Mouse (Mus musculus) intestine, embryonic 14.5 days (tissue): ENCODE data around the gene BC067074. TPM values are rescaled to one million over a fixed set of nuclear protein-coding genes. Genes with fewer than 3 reads are reported as not detected.
A peak's percentile ranks its signal among the peaks of the same experiment; 100 is the strongest.

ENCODE experiments used
- ATAC-seq: fragments of 200-750 bp; cut with Nextera tagmentation; replicated peaks from 2 replicates; pipeline ENCODE4 v1.8.0; 2017; ENCODE audit warnings: low read depth, moderate number of reproducible peaks, moderate TSS enrichment, moderate library complexity; ENCODE audit not compliant: low FRiP score, low TSS enrichment
- DNase-seq: peaks from one replicate; pipeline ENCODE4 v3.0.0-alpha.2; 2018; ENCODE audit warnings: low spot score
- H3K27ac ChIP-seq: fragments of 300-500 bp; sonication (generic); 2 replicates; pipeline ENCODE4 v1.5.1; 2014; ENCODE audit warnings: low read depth, mild to moderate bottlenecking, control low read depth
- H3K27me3 ChIP-seq: fragments of 300-500 bp; sonication (generic); replicated peaks from 2 replicates; pipeline ENCODE4 v1.6.1; 2014; ENCODE audit warnings: low read length, control low read depth; ENCODE audit not compliant: control insufficient read depth, insufficient read depth
- H3K36me3 ChIP-seq: fragments of 300-500 bp; sonication (generic); 2 replicates; pipeline ENCODE4 v1.6.1; 2014; ENCODE audit warnings: low read length, control low read depth; ENCODE audit not compliant: control insufficient read depth, insufficient read depth
- H3K4me1 ChIP-seq: fragments of 300-500 bp; sonication (generic); replicated peaks from 2 replicates; pipeline ENCODE4 v1.6.1; 2014; ENCODE audit warnings: low read length, control low read depth, mixed read lengths; ENCODE audit not compliant: control insufficient read depth, insufficient read depth
- H3K4me2 ChIP-seq: fragments of 300-500 bp; sonication (generic); 2 replicates; pipeline ENCODE4 v1.6.1; 2014; ENCODE audit warnings: low read length
- H3K4me3 ChIP-seq: fragments of 300-500 bp; sonication (generic); 2 replicates; pipeline ENCODE4 v1.5.1; 2014; ENCODE audit warnings: low read depth, low read length, control low read depth, mixed read lengths
- H3K9ac ChIP-seq: fragments of 300-500 bp; sonication (generic); 2 replicates; pipeline ENCODE4 v1.6.1; 2014; ENCODE audit warnings: mild to moderate bottlenecking, low read length
- H3K9me3 ChIP-seq: fragments of 300-500 bp; sonication (generic); 2 replicates; pipeline ENCODE4 v1.6.1; 2016; ENCODE audit warnings: low read length, control low read depth; ENCODE audit not compliant: control insufficient read depth
- WGBS: fragments of 180-500 bp; shearing (Covaris S2); extraction: QIAGEN DNeasy Blood & Tissue Kit; methylation state at CpG from one replicate; pipeline ENCODE4 v1.1.7; 2014; 5-methylcytosine and 5-hydroxymethylcytosine counted together
- polyA plus RNA-seq: library from polyadenylated mRNA; unstranded; fragments of >200 nt; fragmentation: Nextera tagmentation; extraction: Ambion mirVana; gene quantifications from 2 replicates; pipeline ENCODE4 v1.2.1, GENCODE M21; 2014

The BC067074 gene
- polyA plus RNA-seq, 1 experiment from 2014 or later, result 4.2 TPM

GRCm38 (mm10) chr13:113417757-113418483 lies 125.0 kb downstream of the BC067074 start:
- Histone ChIP-seq H3K36me3 (no peaks in the 10 kb centered on the region), H3K4me1 (peaks cover 15% of the 10 kb centered on the region), H3K9ac (no peak overlapping the region), H3K4me2 (no peak overlapping the region), H3K27me3 (no peaks in the 10 kb centered on the region), H3K9me3 (no peaks in the 10 kb centered on the region), H3K27ac (peak overlapping the region; percentile 54; the same call in 1 of the 2 replicates), H3K4me3 (no peak overlapping the region)
- DNase-seq, result peak; percentile 56
- ATAC-seq, result peak; percentile 55; the same call in 1 of the 2 replicates
- 21% methylated on average over 9 of the region's 9 CpGs for WGBS

- Histone ChIP-seq H3K4me2 (no peak overlapping the region), H3K36me3 (no peaks in the 10 kb centered on the region), H3K4me3 (no peak overlapping the region), H3K27ac (peak overlapping the region; percentile 33; the same call in 1 of the 2 replicates), H3K4me1 (peaks cover 15% of the 10 kb centered on the region), H3K9me3 (no peaks in the 10 kb centered on the region), H3K27me3 (no peaks in the 10 kb centered on the region), H3K9ac (no peak overlapping the region)
- ATAC-seq (no peak), DNase-seq (no peak)
- 76% methylated on average over 3 of the region's 3 CpGs for WGBS
These were observed 125.7 kb downstream of the BC067074 start for GRCm38 (mm10) chr13:113418632-113419031.

- WGBS, result 64% methylated on average over 3 of the region's 3 CpGs
These were observed 128.5 kb downstream of the BC067074 start for GRCm38 (mm10) chr13:113421472-113421871.

GRCm38 (mm10) chr13:113423825-113424224 lies 130.9 kb downstream of the BC067074 start:
- Histone ChIP-seq H3K4me2 (no peak overlapping the region), H3K27me3 (no peaks in the 10 kb centered on the region), H3K27ac (no peak overlapping the region), H3K4me3 (no peak overlapping the region), H3K9me3 (no peaks in the 10 kb centered on the region), H3K36me3 (no peaks in the 10 kb centered on the region), H3K9ac (no peak overlapping the region), H3K4me1 (peaks cover 3% of the 10 kb centered on the region; the same call in 1 of the 2 replicates)
- ATAC-seq, result no peak
- WGBS, result 91% methylated on average over 7 of the region's 7 CpGs
- no peak for DNase-seq

More at GRCm38 (mm10) chr13:113421472-113421871, 128.5 kb downstream of the BC067074 start:
- Histone ChIP-seq H3K9me3 (no peaks in the 10 kb centered on the region), H3K4me2 (no peak overlapping the region), H3K36me3 (no peaks in the 10 kb centered on the region), H3K9ac (no peak overlapping the region), H3K27ac (no peak overlapping the region), H3K4me1 (peaks cover 15% of the 10 kb centered on the region), H3K4me3 (no peak overlapping the region), H3K27me3 (no peaks in the 10 kb centered on the region)
- DNase-seq, result no peak
- no peak for ATAC-seq

- Histone ChIP-seq H3K27ac (no peak overlapping the region), H3K4me1 (no peaks in the 10 kb centered on the region), H3K27me3 (no peaks in the 10 kb centered on the region), H3K9ac (no peak overlapping the region), H3K4me2 (no peak overlapping the region), H3K36me3 (no peaks in the 10 kb centered on the region), H3K4me3 (no peak overlapping the region), H3K9me3 (no peaks in the 10 kb centered on the region)
- ATAC-seq, result no peak
- DNase-seq, result no peak
- 96% methylated on average over 4 of the region's 4 CpGs for WGBS
These were observed 132.9 kb downstream of the BC067074 start for GRCm38 (mm10) chr13:113425907-113426306.

Other genes starting within 250 kb of the BC067074 start
- 127 and 142 TPM in 2 replicates for gene Gpx8, start 246.7 kb upstream of the BC067074 start, polyA plus RNA-seq
- 0.62 and 0.77 TPM in 2 replicates for gene Gzma, start 192.2 kb upstream of the BC067074 start, polyA plus RNA-seq
- gene Esm1, start 83.5 kb upstream of the BC067074 start, polyA plus RNA-seq, result 3.7 and 4.4 TPM in 2 replicates
- gene Gzmk, start 67.3 kb upstream of the BC067074 start, polyA plus RNA-seq, result 0.13 TPM in 1 of 2 replicates, not detected in the other